Mouse (Mus musculus) thymus, postnatal 14 days (tissue): ENCODE measurements around the gene Olfr177.

Source experiments
- DNase-seq: peaks from one replicate; pipeline ENCODE4 v3.0.0; 2021

The Olfr177 gene

GRCm38 (mm10) chr16:58874668-58875067 is at the start of gene Olfr177:
Gene Olfr177 (minus strand): TSS chr16:58874768.
- DNase-seq: no peak

GRCm38 (mm10) chr16:58891963-58892362 is 17.4 kb upstream of the Olfr177 start, which contains the start of gene Olfr178:
Gene Olfr178 (minus strand): TSS chr16:58892063.
- DNase-seq: no peak

- no peak for DNase-seq
Measured at GRCm38 (mm10) chr16:58884416-58884815, 9.8 kb upstream of the Olfr177 start.

- no peak for DNase-seq
Measured at GRCm38 (mm10) chr16:58861479-58861878, 13.1 kb downstream of the Olfr177 start.

- DNase-seq: no peak
Measured at GRCm38 (mm10) chr16:58860032-58860737, 14.4 kb downstream of the Olfr177 start.

GRCm38 (mm10) chr16:58826732-58827319 is 47.7 kb downstream of the Olfr177 start, which contains the start of gene Olfr175-ps1:
Gene Olfr175-ps1 (minus strand): TSS chr16:58826782.
- DNase-seq: no peak
